Mouse (Mus musculus) T-helper 1 cell (primary cell): ENCODE data around the gene Ube2i.

ENCODE experiments used
- in situ Hi-C: fragments of 300-600 bp; cut with MboI, MseI; formaldehyde crosslinking; loops from one replicate; pipeline ENCODE4 v1.15.1; 2025; ENCODE audit warnings: high pct_unique_total_duplicates

The Ube2i gene

GRCm38 (mm10) chr17:25219492-25220295 is 54.7 kb downstream of the Ube2i start:
- in situ Hi-C loops: loop anchor here (5.0 to 10.0 kb wide), 2 partner anchors 53 to 675 kb away; partner anchors contain the start of genes Pkd1 and Ube2i

- in situ Hi-C loops: no loop called here
These were observed 55.5 kb downstream of the Ube2i start for GRCm38 (mm10) chr17:25218967-25219366.

GRCm38 (mm10) chr17:25215431-25215830 is 59.0 kb downstream of the Ube2i start:
- in situ Hi-C loops: no loop called here
